Mouse (Mus musculus): ENCODE measurements around the gene Kdm4a. TPM values are rescaled to one million over a fixed set of nuclear protein-coding genes. Genes with fewer than 3 reads are reported as not detected.

The Kdm4a gene
- polyA plus RNA-seq, 1 experiment = 71.9 TPM

GRCm38 (mm10) chr4:118103280-118103830 is 76.5 kb downstream of the Kdm4a start:
- peak overlapping the region; percentile 97 for H3K27ac ChIP-seq (ENCODE audit: insufficient read depth, low read length)
- no peak for TF ChIP-seq POLR2A (IDR thresholded peaks at IDR 0.05; ENCODE audit: low read depth, low read length)
- no peak for TF ChIP-seq CTCF (IDR thresholded peaks at IDR 0.05; ENCODE audit: borderline replicate concordance, insufficient read depth, low read length)

GRCm38 (mm10) chr4:118101497-118101896 is 78.3 kb downstream of the Kdm4a start:
- H3K4me3 ChIP-seq (ENCODE audit: insufficient read depth, low read length) = no peak overlapping the region
- TF ChIP-seq CTCF (IDR thresholded peaks at IDR 0.05; ENCODE audit: borderline replicate concordance, insufficient read depth, low read length) (no peak), POLR2A (IDR thresholded peaks at IDR 0.05; ENCODE audit: low read depth, low read length) (no peak)
- H3K4me1 ChIP-seq (ENCODE audit: control insufficient read depth, insufficient read depth, low read length) = peaks cover 7% of the 10 kb centered on the region; the same call in 1 of the 2 replicates
- no peak overlapping the region for H3K27ac ChIP-seq (ENCODE audit: insufficient read depth, low read length)

More at GRCm38 (mm10) chr4:118103280-118103830, 76.5 kb downstream of the Kdm4a start:
- H3K4me3 ChIP-seq (ENCODE audit: insufficient read depth, low read length) = no peak overlapping the region
- H3K4me1 ChIP-seq (ENCODE audit: control insufficient read depth, insufficient read depth, low read length) = peaks cover 7% of the 10 kb centered on the region; the same call in 1 of the 2 replicates

- TF ChIP-seq CTCF (IDR thresholded peaks at IDR 0.05; ENCODE audit: borderline replicate concordance, insufficient read depth, low read length) (no peak), POLR2A (IDR thresholded peaks at IDR 0.05; ENCODE audit: low read depth, low read length) (no peak)
- H3K27ac ChIP-seq (ENCODE audit: insufficient read depth, low read length) = no peak overlapping the region
- no peak overlapping the region for H3K4me3 ChIP-seq (ENCODE audit: insufficient read depth, low read length)
- H3K4me1 ChIP-seq (ENCODE audit: control insufficient read depth, insufficient read depth, low read length) = peaks cover 7% of the 10 kb centered on the region; the same call in 1 of the 2 replicates
Observed at GRCm38 (mm10) chr4:118099637-118100364, 80.0 kb downstream of the Kdm4a start.

GRCm38 (mm10) chr4:118098571-118098970 is 81.3 kb downstream of the Kdm4a start:
- Histone ChIP-seq H3K4me1 (ENCODE audit: control insufficient read depth, insufficient read depth, low read length) (peaks cover 4% of the 10 kb centered on the region; the same call in 1 of the 2 replicates), H3K4me3 (ENCODE audit: insufficient read depth, low read length) (no peak overlapping the region), H3K27ac (ENCODE audit: insufficient read depth, low read length) (no peak overlapping the region)
- TF ChIP-seq POLR2A (IDR thresholded peaks at IDR 0.05; ENCODE audit: low read depth, low read length) = no peak
- no peak for TF ChIP-seq CTCF (IDR thresholded peaks at IDR 0.05; ENCODE audit: borderline replicate concordance, insufficient read depth, low read length)

GRCm38 (mm10) chr4:118096069-118096468 is 83.8 kb downstream of the Kdm4a start:
- no peak overlapping the region for H3K4me3 ChIP-seq (ENCODE audit: insufficient read depth, low read length)
- TF ChIP-seq POLR2A (IDR thresholded peaks at IDR 0.05; ENCODE audit: low read depth, low read length) (no peak), CTCF (IDR thresholded peaks at IDR 0.05; ENCODE audit: borderline replicate concordance, insufficient read depth, low read length) (no peak)

GRCm38 (mm10) chr4:118092784-118093457 is 86.9 kb downstream of the Kdm4a start:
- H3K4me1 ChIP-seq (ENCODE audit: control insufficient read depth, insufficient read depth, low read length) = no peaks in the 10 kb centered on the region
- no peak overlapping the region for H3K27ac ChIP-seq (ENCODE audit: insufficient read depth, low read length)
- TF ChIP-seq POLR2A (IDR thresholded peaks at IDR 0.05; ENCODE audit: low read depth, low read length) = no peak
- TF ChIP-seq CTCF (IDR thresholded peaks at IDR 0.05; ENCODE audit: borderline replicate concordance, insufficient read depth, low read length) = no peak
- no peak overlapping the region for H3K4me3 ChIP-seq (ENCODE audit: insufficient read depth, low read length)

More at GRCm38 (mm10) chr4:118096069-118096468, 83.8 kb downstream of the Kdm4a start:
- no peak overlapping the region for H3K27ac ChIP-seq (ENCODE audit: insufficient read depth, low read length)
- no peaks in the 10 kb centered on the region for H3K4me1 ChIP-seq (ENCODE audit: control insufficient read depth, insufficient read depth, low read length)

GRCm38 (mm10) chr4:118090449-118090848 is 89.4 kb downstream of the Kdm4a start:
- H3K4me3 ChIP-seq (ENCODE audit: insufficient read depth, low read length) = no peak overlapping the region
- H3K27ac ChIP-seq (ENCODE audit: insufficient read depth, low read length) = no peak overlapping the region
- TF ChIP-seq POLR2A (IDR thresholded peaks at IDR 0.05; ENCODE audit: low read depth, low read length) (no peak), CTCF (IDR thresholded peaks at IDR 0.05; ENCODE audit: borderline replicate concordance, insufficient read depth, low read length) (no peak)
- H3K4me1 ChIP-seq (ENCODE audit: control insufficient read depth, insufficient read depth, low read length) = no peaks in the 10 kb centered on the region

GRCm38 (mm10) chr4:118089939-118090338 is 89.9 kb downstream of the Kdm4a start:
- no peak for TF ChIP-seq POLR2A (IDR thresholded peaks at IDR 0.05; ENCODE audit: low read depth, low read length)
- TF ChIP-seq CTCF (IDR thresholded peaks at IDR 0.05; ENCODE audit: borderline replicate concordance, insufficient read depth, low read length) = peak; percentile 49; the same call in 1 of the 2 replicates
- no peak overlapping the region for H3K4me3 ChIP-seq (ENCODE audit: insufficient read depth, low read length)
- H3K27ac ChIP-seq (ENCODE audit: insufficient read depth, low read length) = no peak overlapping the region
- H3K4me1 ChIP-seq (ENCODE audit: control insufficient read depth, insufficient read depth, low read length) = no peaks in the 10 kb centered on the region

GRCm38 (mm10) chr4:118088771-118089170 is 91.1 kb downstream of the Kdm4a start:
- no peak for TF ChIP-seq CTCF (IDR thresholded peaks at IDR 0.05; ENCODE audit: borderline replicate concordance, insufficient read depth, low read length)
- no peak for TF ChIP-seq POLR2A (IDR thresholded peaks at IDR 0.05; ENCODE audit: low read depth, low read length)
- Histone ChIP-seq H3K4me3 (ENCODE audit: insufficient read depth, low read length) (no peak overlapping the region), H3K27ac (ENCODE audit: insufficient read depth, low read length) (no peak overlapping the region), H3K4me1 (ENCODE audit: control insufficient read depth, insufficient read depth, low read length) (peaks cover 3% of the 10 kb centered on the region; the same call in 1 of the 2 replicates)

Other genes with a start within 250 kb of the Kdm4a start
- 21.5 and 30.7 TPM in 2 replicates for gene St3gal3, start 45.1 kb downstream of the Kdm4a start, polyA plus RNA-seq (2011; ENCODE audit: insufficient read length, low read depth, missing spikeins)
- gene Ptprf, start 111.4 kb upstream of the Kdm4a start, polyA plus RNA-seq (2011; ENCODE audit: insufficient read length, low read depth, missing spikeins) = 38.3 and 39.9 TPM in 2 replicates
- gene Szt2, start 229.2 kb upstream of the Kdm4a start, polyA plus RNA-seq (2011; ENCODE audit: insufficient read length, low read depth, missing spikeins) = 13.4 and 14.0 TPM in 2 replicates
- gene Med8, start 229.3 kb upstream of the Kdm4a start, polyA plus RNA-seq (2011; ENCODE audit: insufficient read length, low read depth, missing spikeins) = 85.6 and 99.8 TPM in 2 replicates
- gene Elovl1, start 248.1 kb upstream of the Kdm4a start, polyA plus RNA-seq (2011; ENCODE audit: insufficient read length, low read depth, missing spikeins) = 164 and 172 TPM in 2 replicates